Mouse (Mus musculus) spleen, postnatal 36 days (tissue): ENCODE results near the gene Ip6k1.
A peak's percentile ranks its signal among the peaks of the same experiment; 100 is the strongest.
"Not testable (repeated sequence)": the region's sequence is repeated elsewhere in the genome, so short reads cannot be mapped to it uniquely, and the experiment has no call there.

ENCODE experiments used
- DNase-seq, 2 experiments: peaks; one replicate each; pipeline ENCODE4 v3.0.0; 2022; ENCODE audit warnings: low spot score in 2 of 2, mixed read lengths in 1 of 2

Ip6k1 gene

GRCm38 (mm10) chr9:107982681-107983346 is 19.5 kb upstream of the Ip6k1 start, which contains the start of gene Gm20661:
Gm20661 (plus strand) TSS chr9:107983058.
- DNase-seq, result peak; percentile 61 to 71

- DNase-seq, result peak; percentile 61 to 69
These were observed 18.8 kb upstream of the Ip6k1 start for GRCm38 (mm10) chr9:107983421-107983890.

- no peak for DNase-seq
These were observed 18.1 kb upstream of the Ip6k1 start for GRCm38 (mm10) chr9:107984052-107984753.

- no peak for DNase-seq
These were observed 17.6 kb upstream of the Ip6k1 start for GRCm38 (mm10) chr9:107984754-107985055.

GRCm38 (mm10) chr9:107985131-107986119 is 16.9 kb upstream of the Ip6k1 start, which contains the start of gene Inka1:
Inka1 (minus strand) TSS chr9:107985879.
- peak; percentile 92 to 94 for DNase-seq

GRCm38 (mm10) chr9:107986376-107986775 is 15.9 kb upstream of the Ip6k1 start:
- DNase-seq, result peak; percentile 79 to 84

- DNase-seq, result no peak
These were observed 14.4 kb upstream of the Ip6k1 start for GRCm38 (mm10) chr9:107987950-107988349.

GRCm38 (mm10) chr9:107992197-107992596 is 10.1 kb upstream of the Ip6k1 start, which contains the start of gene Cdhr4:
Cdhr4 (plus strand) TSS chr9:107992497.
- no peak for DNase-seq

GRCm38 (mm10) chr9:107993013-107993412 is 9.3 kb upstream of the Ip6k1 start:
- no peak for DNase-seq

GRCm38 (mm10) chr9:107994464-107994863 is 7.8 kb upstream of the Ip6k1 start:
- no peak for DNase-seq

- DNase-seq, result no peak
These were observed 6.8 kb upstream of the Ip6k1 start for GRCm38 (mm10) chr9:107995513-107995912.

GRCm38 (mm10) chr9:107996049-107996448 is 6.3 kb upstream of the Ip6k1 start, which contains the start of gene Gm20662:
Gm20662 (plus strand) TSS chr9:107996349.
- DNase-seq, result no peak

GRCm38 (mm10) chr9:108002778-108003530 is 653 bp downstream of the Ip6k1 start:
- DNase-seq, result no peak

- peak in 1 of 2 experiments; percentile 11 for DNase-seq
These were observed 1.2 kb downstream of the Ip6k1 start for GRCm38 (mm10) chr9:108003531-108003890.

GRCm38 (mm10) chr9:108008041-108008440 is 5.7 kb downstream of the Ip6k1 start:
- DNase-seq, result no peak

- no peak for DNase-seq
These were observed 8.1 kb downstream of the Ip6k1 start for GRCm38 (mm10) chr9:108010385-108010784.

GRCm38 (mm10) chr9:108013577-108013976 is 11.3 kb downstream of the Ip6k1 start:
- DNase-seq, result not testable (repeated sequence)

GRCm38 (mm10) chr9:108017127-108017526 is 14.8 kb downstream of the Ip6k1 start:
- no peak for DNase-seq

GRCm38 (mm10) chr9:108020741-108021140 is 18.4 kb downstream of the Ip6k1 start:
- DNase-seq, result no peak

- no peak for DNase-seq
These were observed 20.9 kb downstream of the Ip6k1 start for GRCm38 (mm10) chr9:108023216-108023615.

- no peak for DNase-seq
These were observed 24.3 kb downstream of the Ip6k1 start for GRCm38 (mm10) chr9:108026584-108026983.
